Mouse (Mus musculus): ENCODE measurements at regions not wholly inside any gene's neighbourhood (a gene's known extent, or its start where the extent isn't known, plus 50 kb on each side); places are given as distances from the start of the nearest gene placed in this dataset.

DNA sequence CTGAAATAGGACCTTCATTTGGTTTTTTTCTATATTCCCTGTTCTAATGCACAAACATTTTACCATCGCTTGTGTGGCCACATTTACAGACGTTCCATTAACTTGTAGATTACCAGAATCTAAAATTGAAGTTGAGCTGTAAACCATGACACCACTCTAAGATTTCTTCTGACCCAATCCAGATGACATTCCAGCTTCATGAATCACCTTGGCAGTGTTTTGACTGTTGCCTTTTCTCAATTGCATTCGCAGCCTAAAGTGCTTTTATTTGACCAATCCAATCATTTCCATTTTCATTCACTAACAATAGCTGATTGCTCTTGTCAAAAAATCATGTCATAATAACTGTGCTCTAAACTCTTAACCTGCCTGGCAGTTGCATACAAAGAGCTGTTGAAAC lies 144.8 kb downstream of the Mdfic start:
- 87% methylated on average over 3 of the region's 3 CpGs for WGBS
- H3K9ac ChIP-seq (ENCODE audit: low read length), result no peak overlapping the region
- H3K4me1 ChIP-seq (ENCODE audit: control insufficient read depth, insufficient read depth, low read length), result no peaks in the 10 kb centered on the region
- H3K4me3 ChIP-seq (ENCODE audit: low read depth, low read length), result no peak overlapping the region
- H3K36me3 ChIP-seq (ENCODE audit: control insufficient read depth, insufficient read depth, low read length), result no peaks in the 10 kb centered on the region
- H3K4me2 ChIP-seq, result no peak overlapping the region
- H3K9me3 ChIP-seq (ENCODE audit: control insufficient read depth, low read length), result no peaks in the 10 kb centered on the region
- DNase-seq (ENCODE audit: low spot score, missing footprints) (no peak), ATAC-seq (ENCODE audit: low FRiP score) (no peak)
- H3K27me3 ChIP-seq (ENCODE audit: control insufficient read depth, insufficient read depth, low read length), result no peaks in the 10 kb centered on the region
- H3K27ac ChIP-seq (ENCODE audit: low read depth, low read length), result no peak overlapping the region

DNA sequence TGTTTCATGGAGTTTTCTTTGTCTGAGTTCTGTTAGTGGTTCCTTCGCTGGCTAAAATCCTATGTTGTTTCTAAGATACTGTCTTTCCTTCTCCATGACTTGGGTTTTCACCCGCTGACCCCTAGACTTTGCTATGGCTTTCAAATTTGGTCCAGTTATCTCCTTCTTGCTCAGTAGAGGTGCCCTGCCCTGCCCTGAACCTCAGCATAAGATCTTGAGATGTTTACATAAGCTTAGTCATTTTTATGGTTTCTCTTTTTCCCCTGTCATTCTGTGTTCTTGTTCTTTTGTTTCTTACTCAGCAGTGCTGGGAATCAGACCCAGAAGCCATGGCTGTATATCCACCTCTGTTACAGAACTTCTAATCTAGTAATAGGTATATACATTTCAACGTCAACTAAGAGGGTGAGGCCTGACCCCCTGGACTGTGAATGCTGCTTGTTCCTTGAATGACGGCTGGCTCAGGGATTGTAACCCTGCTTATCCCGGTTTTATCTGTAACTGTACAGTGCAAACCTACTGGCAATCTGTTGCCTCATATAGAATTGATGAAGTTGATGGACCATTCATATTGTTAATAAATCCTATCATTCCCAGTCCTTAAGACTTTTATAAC lies 161.9 kb downstream of the Mdfic start:
- H3K27ac ChIP-seq (ENCODE audit: low read depth, low read length), result no peak overlapping the region
- H3K9me3 ChIP-seq (ENCODE audit: control insufficient read depth, low read length), result no peaks in the 10 kb centered on the region
- 95% methylated on average over 5 of the region's 5 CpGs for WGBS
- DNase-seq (ENCODE audit: low spot score, missing footprints) (no peak), ATAC-seq (ENCODE audit: low FRiP score) (no peak)
- H3K4me1 ChIP-seq (ENCODE audit: control insufficient read depth, insufficient read depth, low read length), result no peaks in the 10 kb centered on the region
- H3K27me3 ChIP-seq (ENCODE audit: control insufficient read depth, insufficient read depth, low read length), result no peaks in the 10 kb centered on the region
- no peak overlapping the region for H3K4me2 ChIP-seq
- no peaks in the 10 kb centered on the region for H3K36me3 ChIP-seq (ENCODE audit: control insufficient read depth, insufficient read depth, low read length)
- H3K4me3 ChIP-seq (ENCODE audit: low read depth, low read length), result no peak overlapping the region
- H3K9ac ChIP-seq (ENCODE audit: low read length), result no peak overlapping the region

DNA sequence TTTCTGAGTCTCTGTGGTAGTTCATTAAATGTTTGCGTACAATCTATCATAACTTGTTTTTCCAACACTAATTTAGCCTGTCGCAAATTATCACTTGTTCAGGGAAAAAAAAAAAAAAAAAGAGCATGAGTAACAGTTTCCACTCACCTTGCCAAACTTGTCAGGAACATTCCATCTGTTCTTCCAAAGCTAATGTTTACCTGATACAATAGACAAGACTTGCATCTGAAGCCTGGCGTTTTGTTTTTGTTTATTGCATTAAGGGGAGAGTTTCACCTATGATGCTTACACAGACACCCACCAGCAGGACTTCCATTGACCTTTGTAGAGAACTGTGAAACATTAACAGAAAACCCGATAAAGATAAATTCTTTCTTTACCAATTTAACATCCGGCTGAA lies 172.6 kb downstream of the Mdfic start:
- Histone ChIP-seq H3K9ac (ENCODE audit: low read length) (no peak overlapping the region), H3K27me3 (ENCODE audit: control insufficient read depth, insufficient read depth, low read length) (no peaks in the 10 kb centered on the region), H3K27ac (ENCODE audit: low read depth, low read length) (no peak overlapping the region), H3K4me3 (ENCODE audit: low read depth, low read length) (no peak overlapping the region), H3K4me1 (ENCODE audit: control insufficient read depth, insufficient read depth, low read length) (no peaks in the 10 kb centered on the region), H3K9me3 (ENCODE audit: control insufficient read depth, low read length) (no peaks in the 10 kb centered on the region), H3K4me2 (no peak overlapping the region), H3K36me3 (ENCODE audit: control insufficient read depth, insufficient read depth, low read length) (no peaks in the 10 kb centered on the region)
- ATAC-seq (ENCODE audit: low FRiP score), result no peak
- no peak for DNase-seq (ENCODE audit: low spot score, missing footprints)
- WGBS, result 88% methylated on average over 5 of the region's 5 CpGs

DNA sequence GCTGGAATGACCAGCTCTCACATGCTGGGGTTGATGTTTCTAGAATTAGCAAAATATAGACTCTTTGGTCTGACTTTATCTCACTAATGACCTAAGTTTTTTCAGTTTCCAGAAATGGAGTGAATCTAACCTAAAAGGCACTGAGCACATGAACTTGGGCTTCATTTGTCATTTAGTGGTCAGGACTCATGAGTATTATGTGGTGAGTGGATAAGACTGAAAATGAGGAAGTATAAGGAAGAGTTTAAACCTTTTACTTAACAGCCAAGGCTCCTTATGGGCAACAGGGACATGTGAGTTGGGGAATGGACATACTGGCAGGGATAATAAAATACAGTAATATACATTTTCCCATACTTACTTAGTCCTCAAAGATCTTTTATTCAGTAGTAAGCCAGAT lies 180.0 kb downstream of the Mdfic start:
- H3K4me2 ChIP-seq, result no peak overlapping the region
- H3K9ac ChIP-seq (ENCODE audit: low read length), result no peak overlapping the region
- no peaks in the 10 kb centered on the region for H3K4me1 ChIP-seq (ENCODE audit: control insufficient read depth, insufficient read depth, low read length)
- no peak overlapping the region for H3K27ac ChIP-seq (ENCODE audit: low read depth, low read length)
- H3K9me3 ChIP-seq (ENCODE audit: control insufficient read depth, low read length), result no peaks in the 10 kb centered on the region
- ATAC-seq (ENCODE audit: low FRiP score) (no peak), DNase-seq (ENCODE audit: low spot score, missing footprints) (no peak)
- H3K27me3 ChIP-seq (ENCODE audit: control insufficient read depth, insufficient read depth, low read length), result no peaks in the 10 kb centered on the region
- no peak overlapping the region for H3K4me3 ChIP-seq (ENCODE audit: low read depth, low read length)
- no peaks in the 10 kb centered on the region for H3K36me3 ChIP-seq (ENCODE audit: control insufficient read depth, insufficient read depth, low read length)

DNA sequence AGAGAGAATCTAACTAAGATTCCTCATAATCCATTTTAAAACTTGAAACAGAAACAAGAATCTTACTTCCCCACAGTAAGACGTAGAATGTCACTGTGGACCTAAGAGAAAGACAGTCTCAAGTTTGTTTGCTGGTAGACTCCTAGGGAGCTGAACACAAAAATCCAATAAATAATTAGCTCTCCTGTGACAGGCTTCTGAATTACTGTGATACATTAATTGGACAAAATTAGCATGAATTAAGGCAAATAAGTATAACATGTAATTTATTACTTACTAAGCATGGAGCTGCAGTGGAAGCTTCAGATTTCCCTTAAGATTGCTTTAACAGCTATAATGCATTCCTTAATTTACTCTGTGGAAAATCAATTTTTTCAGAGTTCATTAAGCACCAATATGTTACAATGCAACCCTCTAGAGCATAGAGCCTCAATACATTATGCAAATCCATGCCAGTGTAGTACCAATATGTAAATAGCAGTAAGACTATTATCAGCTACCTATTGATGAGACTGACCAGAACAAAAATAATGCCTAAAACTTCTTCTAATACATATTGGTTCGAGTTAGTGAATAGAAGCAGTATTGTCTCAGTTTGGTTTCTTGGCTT lies 182.3 kb downstream of the Mdfic start:
- Histone ChIP-seq H3K4me2 (no peak overlapping the region), H3K4me3 (ENCODE audit: low read depth, low read length) (no peak overlapping the region), H3K9me3 (ENCODE audit: control insufficient read depth, low read length) (no peaks in the 10 kb centered on the region), H3K36me3 (ENCODE audit: control insufficient read depth, insufficient read depth, low read length) (no peaks in the 10 kb centered on the region), H3K27ac (ENCODE audit: low read depth, low read length) (no peak overlapping the region), H3K4me1 (ENCODE audit: control insufficient read depth, insufficient read depth, low read length) (no peaks in the 10 kb centered on the region), H3K9ac (ENCODE audit: low read length) (no peak overlapping the region), H3K27me3 (ENCODE audit: control insufficient read depth, insufficient read depth, low read length) (no peaks in the 10 kb centered on the region)
- 70% methylated on average over 2 of the region's 2 CpGs for WGBS
- DNase-seq (ENCODE audit: low spot score, missing footprints), result no peak
- ATAC-seq (ENCODE audit: low FRiP score), result peak; percentile 44; the same call in 1 of the 2 replicates

DNA sequence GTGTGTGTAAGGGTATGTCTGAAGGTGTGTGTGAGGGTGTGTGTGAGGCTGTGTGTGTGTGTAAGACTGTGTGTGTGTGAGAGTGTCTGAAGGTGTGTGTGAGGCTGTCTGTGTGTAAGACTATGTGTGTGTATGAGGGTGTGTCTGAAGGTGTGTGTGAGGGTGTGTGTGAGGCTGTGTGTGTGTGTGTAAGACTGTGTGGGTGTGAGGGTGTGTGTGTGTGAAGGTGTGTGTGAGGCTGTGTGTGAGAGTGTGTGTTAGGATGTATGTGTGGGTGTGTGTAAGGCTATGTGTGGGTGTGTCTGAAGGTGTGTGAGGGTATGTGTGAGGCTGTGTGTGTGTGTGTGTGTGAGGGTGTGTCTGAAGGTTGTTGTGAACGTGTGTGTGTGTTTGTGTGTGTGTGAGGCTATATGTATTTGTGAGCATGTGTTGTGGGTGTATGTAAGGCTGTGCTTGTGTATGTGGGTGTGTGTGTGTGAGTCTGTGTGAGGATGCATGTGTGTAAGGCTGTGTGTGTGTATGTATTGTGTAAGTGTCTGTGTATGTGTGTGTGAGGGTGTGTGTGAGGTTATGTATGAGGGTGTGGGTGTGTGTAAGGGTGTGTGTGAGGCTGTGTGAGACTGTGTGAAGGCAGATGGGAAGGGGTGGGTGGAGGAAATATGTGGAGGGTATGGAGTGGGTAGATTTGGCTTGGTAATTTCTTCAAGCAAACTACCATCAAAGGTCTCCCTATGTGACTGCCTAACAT lies 190.1 kb downstream of the Mdfic start:
- H3K9me3 ChIP-seq (ENCODE audit: control insufficient read depth, low read length), result no peaks in the 10 kb centered on the region
- H3K27ac ChIP-seq (ENCODE audit: low read depth, low read length), result no peak overlapping the region
- ATAC-seq (ENCODE audit: low FRiP score) (peak; percentile 55), DNase-seq (ENCODE audit: low spot score, missing footprints) (no peak)
- WGBS, result 85% methylated on average over 1 of the region's 1 CpGs
- H3K4me1 ChIP-seq (ENCODE audit: control insufficient read depth, insufficient read depth, low read length), result no peaks in the 10 kb centered on the region
- H3K4me3 ChIP-seq (ENCODE audit: low read depth, low read length), result no peak overlapping the region
- no peaks in the 10 kb centered on the region for H3K27me3 ChIP-seq (ENCODE audit: control insufficient read depth, insufficient read depth, low read length)
- no peak overlapping the region for H3K9ac ChIP-seq (ENCODE audit: low read length)
- H3K36me3 ChIP-seq (ENCODE audit: control insufficient read depth, insufficient read depth, low read length), result no peaks in the 10 kb centered on the region
- no peak overlapping the region for H3K4me2 ChIP-seq

DNA sequence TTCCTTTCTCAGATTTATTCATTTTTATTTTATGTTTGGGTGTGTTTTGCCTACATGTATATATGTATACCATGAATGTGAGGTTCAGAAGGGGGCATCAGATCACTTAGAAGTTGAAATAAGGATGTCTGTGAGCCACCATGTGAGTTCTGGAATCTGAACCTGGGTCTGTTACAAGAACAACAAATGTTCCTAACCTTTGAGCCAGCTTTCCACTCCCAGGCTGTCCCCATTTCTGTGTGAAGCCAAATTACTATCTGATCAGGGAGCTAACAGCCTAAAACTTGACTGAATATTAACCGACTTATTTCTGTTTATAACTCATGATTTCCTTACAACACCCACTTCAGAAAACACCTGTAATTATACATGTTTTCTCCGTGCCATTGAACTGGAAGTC lies 209.2 kb downstream of the Mdfic start:
- Histone ChIP-seq H3K27me3 (ENCODE audit: control insufficient read depth, insufficient read depth, low read length) (no peaks in the 10 kb centered on the region), H3K36me3 (ENCODE audit: control insufficient read depth, insufficient read depth, low read length) (no peaks in the 10 kb centered on the region), H3K4me2 (no peak overlapping the region), H3K9ac (ENCODE audit: low read length) (no peak overlapping the region), H3K27ac (ENCODE audit: low read depth, low read length) (no peak overlapping the region), H3K4me3 (ENCODE audit: low read depth, low read length) (no peak overlapping the region), H3K4me1 (ENCODE audit: control insufficient read depth, insufficient read depth, low read length) (no peaks in the 10 kb centered on the region), H3K9me3 (ENCODE audit: control insufficient read depth, low read length) (no peaks in the 10 kb centered on the region)
- DNase-seq (ENCODE audit: low spot score, missing footprints) (no peak), ATAC-seq (ENCODE audit: low FRiP score) (no peak)
- WGBS, result 81% methylated on average over 2 of the region's 2 CpGs

DNA sequence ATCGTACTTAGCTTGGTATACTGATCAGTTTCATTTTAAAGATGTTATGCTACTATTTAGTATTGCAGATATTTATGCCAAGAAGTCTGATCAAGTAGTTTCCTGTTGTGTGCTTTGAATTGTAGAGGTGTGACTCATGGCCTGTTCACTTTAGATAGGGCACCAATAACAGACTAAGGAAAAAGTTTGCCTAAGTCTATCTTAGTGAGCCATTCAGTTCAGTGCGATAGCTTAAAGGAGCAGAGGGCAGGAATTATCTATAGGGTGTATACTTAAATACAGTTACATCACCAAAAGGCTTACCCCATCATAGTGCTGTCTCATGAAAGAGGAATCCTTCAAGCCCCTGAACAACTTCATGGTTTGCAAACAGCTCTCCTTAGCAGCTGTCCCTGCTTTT lies 229.8 kb downstream of the Mdfic start:
- Histone ChIP-seq H3K4me3 (ENCODE audit: low read depth, low read length) (no peak overlapping the region), H3K9ac (ENCODE audit: low read length) (no peak overlapping the region), H3K9me3 (ENCODE audit: control insufficient read depth, low read length) (no peaks in the 10 kb centered on the region), H3K36me3 (ENCODE audit: control insufficient read depth, insufficient read depth, low read length) (no peaks in the 10 kb centered on the region), H3K4me1 (ENCODE audit: control insufficient read depth, insufficient read depth, low read length) (no peaks in the 10 kb centered on the region), H3K27ac (ENCODE audit: low read depth, low read length) (no peak overlapping the region), H3K4me2 (no peak overlapping the region), H3K27me3 (ENCODE audit: control insufficient read depth, insufficient read depth, low read length) (no peaks in the 10 kb centered on the region)
- ATAC-seq (ENCODE audit: low FRiP score), result no peak
- no peak for DNase-seq (ENCODE audit: low spot score, missing footprints)
- 87% methylated on average over 2 of the region's 2 CpGs for WGBS

DNA sequence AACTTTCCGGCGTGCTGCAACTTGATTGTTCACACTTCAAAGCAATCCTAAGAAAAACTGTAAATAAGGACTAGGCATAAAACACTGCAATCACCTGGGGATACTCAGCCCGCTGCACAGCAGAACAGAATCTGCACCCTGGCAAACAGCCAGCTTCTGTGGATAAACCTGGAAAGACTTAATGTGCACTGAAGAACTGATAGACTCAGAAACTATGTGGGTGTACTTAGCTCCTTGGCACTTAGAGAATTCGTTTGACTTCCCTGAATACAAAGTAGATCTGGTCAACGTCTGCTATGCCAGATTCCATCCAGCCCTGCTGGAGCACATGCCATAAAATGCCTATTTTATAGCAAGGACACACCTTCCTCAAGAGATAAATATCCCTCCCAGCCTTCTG lies 266.9 kb downstream of the Mdfic start:
- Histone ChIP-seq H3K4me3 (ENCODE audit: low read depth, low read length) (no peak overlapping the region), H3K4me2 (no peak overlapping the region), H3K9ac (ENCODE audit: low read length) (no peak overlapping the region), H3K9me3 (ENCODE audit: control insufficient read depth, low read length) (no peaks in the 10 kb centered on the region), H3K27me3 (ENCODE audit: control insufficient read depth, insufficient read depth, low read length) (no peaks in the 10 kb centered on the region), H3K36me3 (ENCODE audit: control insufficient read depth, insufficient read depth, low read length) (no peaks in the 10 kb centered on the region), H3K4me1 (ENCODE audit: control insufficient read depth, insufficient read depth, low read length) (no peaks in the 10 kb centered on the region), H3K27ac (ENCODE audit: low read depth, low read length) (no peak overlapping the region)
- ATAC-seq (ENCODE audit: low FRiP score) (no peak), DNase-seq (ENCODE audit: low spot score, missing footprints) (no peak)
- WGBS, result 76% methylated on average over 5 of the region's 5 CpGs

Measured in midbrain, embryonic 11.5 days (tissue).